Mouse (Mus musculus) frontal cortex, adult 2 months (tissue): ENCODE results near the gene Atp6v0c. TPM values are rescaled to one million over a fixed set of nuclear protein-coding genes. Genes with fewer than 3 reads are reported as not detected.

Experiments
- DNase-seq, 2 experiments: peaks; one replicate each; pipeline ENCODE4 v3.0.0; 2022; ENCODE audit warnings: low spot score in 1 of 2; ENCODE audit errors: extremely low spot score in 1 of 2
- polyA plus RNA-seq: library from polyadenylated mRNA; depleted of rRNA; stranded (reverse); fragments of >200 nt; gene quantifications from 2 replicates; pipeline ENCODE4 v1.2.3, GENCODE M21; 2012; rRNA removed

The Atp6v0c gene
- 2,732 and 2,987 TPM in 2 replicates for polyA plus RNA-seq

GRCm38 (mm10) chr17:24169317-24170065 is at the start of gene Atp6v0c:
Gene Atp6v0c (minus strand): TSS chr17:24169702.
- DNase-seq: peak; percentile 92 to 97

DNA sequence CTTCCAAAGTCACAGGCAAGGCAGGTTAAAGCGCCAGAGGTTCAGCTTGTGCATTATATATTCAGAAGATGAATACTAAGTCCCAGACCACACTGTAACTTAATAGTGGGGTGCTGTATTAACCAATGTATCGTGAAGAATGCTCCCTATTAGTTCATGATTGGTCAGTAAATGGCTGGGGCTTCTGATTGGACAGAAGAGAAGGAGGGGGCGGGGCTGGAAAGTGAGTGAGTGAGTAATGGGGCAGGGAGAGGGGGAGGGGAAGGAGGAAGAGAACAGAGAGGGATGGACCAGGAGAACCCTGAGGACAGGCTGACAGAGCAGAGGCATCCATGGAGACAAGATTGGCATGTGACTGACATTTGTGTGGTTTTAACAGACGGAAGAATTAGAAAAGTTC is 47.3 kb upstream of the Atp6v0c start:
- DNase-seq: no peak

GRCm38 (mm10) chr17:24213186-24213585 is 43.7 kb upstream of the Atp6v0c start:
- DNase-seq: no peak

DNA sequence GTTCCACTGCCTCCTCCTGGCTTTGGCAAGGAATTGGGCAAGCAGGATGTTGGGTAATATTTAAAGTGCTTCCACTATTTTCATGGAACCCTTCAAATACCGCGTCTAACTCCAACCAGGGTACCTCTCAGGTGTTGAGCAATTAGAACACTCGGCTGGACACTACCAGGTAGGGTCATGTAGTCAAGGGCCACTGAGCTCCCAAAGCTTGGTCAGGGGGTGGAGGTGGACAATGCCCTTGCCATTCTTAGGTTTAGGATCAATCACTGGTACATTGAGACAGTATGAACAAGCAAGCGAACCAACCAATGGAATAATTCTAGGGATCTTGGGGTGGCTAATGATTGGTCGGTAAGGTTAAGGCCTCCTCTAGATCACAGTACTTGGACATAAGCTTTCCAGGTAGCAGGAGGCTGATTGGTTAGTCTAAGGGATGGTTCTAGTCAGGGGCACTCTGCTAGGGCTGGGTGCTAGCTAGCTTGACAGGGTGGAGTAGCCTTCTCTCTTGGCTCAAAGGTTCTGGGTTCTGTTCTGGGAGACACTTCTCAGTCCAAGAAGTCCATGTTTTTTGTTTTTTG is 43.0 kb upstream of the Atp6v0c start:
- no peak for DNase-seq

DNA sequence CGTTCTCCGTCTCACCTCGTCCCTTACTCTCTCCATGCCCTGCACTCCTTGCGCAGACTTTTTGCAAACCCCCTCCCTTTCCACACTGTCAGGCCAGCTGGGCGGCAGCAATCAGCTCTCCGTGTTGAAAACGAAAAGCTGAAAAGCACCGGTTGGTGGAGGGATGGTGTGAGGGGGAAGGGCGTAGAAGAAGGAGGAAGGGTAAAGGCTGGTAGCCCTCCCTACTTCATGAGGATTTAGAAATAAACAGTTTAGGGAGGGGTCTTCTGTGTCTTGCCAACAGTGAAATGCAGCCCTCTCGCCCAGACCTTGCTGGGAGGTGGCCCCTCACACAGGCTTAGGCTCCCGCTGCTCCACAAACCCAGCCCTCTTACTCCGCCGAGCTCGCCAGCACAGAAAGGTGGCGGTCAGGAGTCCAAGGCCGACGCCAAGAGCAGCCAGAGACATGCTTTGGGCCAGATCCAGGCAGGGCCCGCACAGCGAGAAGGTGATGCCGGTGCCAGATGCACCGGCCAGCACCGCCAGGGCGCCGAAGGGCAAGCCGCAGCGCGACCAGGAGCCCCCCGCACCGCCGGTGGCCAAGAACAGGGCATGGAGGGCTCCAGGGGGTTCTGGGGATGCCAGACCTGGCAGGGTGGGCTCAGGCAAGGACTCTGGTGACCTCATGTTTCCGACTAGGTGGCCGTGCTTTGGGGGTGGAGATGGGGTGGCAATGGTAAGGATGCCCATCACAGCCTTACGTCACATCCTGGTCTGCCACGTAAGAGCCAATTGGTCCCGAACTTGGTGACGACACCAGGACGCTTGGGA is 42.3 kb upstream of the Atp6v0c start:
- DNase-seq: peak; percentile 86 to 92

DNA sequence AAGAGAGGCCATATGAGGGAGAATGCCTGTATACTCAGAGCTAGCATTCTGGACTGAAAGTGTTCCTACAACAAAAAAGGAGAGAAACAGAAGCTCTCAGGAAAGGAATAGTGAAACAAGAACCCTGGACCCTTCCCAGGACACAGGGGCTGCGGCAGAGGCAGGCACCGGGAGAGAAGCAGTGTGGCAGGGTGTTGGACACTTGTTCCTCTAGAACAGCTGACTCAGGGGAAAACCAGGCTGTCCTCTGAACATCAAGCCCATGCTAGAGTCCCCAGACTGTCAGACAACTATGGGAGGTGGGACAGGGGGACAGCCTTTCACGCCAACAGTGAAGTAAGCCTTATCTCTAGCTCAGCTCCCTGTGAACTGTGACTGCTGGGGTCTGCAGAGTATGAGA is 41.1 kb upstream of the Atp6v0c start:
- no peak for DNase-seq

DNA sequence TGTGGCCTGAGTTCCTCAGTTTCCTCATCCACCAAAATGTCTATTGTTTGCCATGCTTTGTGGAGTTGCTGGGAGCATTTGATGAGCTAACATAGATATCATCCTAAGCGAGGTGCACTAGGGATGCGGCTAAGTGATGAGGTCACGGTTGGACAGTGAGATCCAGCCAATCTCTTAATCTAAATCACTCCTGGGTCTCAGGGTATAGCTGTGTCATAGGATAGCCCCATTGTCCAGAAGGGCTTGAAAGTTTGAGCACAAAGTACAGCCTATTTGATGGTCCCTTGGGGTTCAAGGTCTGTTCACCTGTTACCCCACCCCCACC is 40.4 kb upstream of the Atp6v0c start:
- no peak for DNase-seq

DNA sequence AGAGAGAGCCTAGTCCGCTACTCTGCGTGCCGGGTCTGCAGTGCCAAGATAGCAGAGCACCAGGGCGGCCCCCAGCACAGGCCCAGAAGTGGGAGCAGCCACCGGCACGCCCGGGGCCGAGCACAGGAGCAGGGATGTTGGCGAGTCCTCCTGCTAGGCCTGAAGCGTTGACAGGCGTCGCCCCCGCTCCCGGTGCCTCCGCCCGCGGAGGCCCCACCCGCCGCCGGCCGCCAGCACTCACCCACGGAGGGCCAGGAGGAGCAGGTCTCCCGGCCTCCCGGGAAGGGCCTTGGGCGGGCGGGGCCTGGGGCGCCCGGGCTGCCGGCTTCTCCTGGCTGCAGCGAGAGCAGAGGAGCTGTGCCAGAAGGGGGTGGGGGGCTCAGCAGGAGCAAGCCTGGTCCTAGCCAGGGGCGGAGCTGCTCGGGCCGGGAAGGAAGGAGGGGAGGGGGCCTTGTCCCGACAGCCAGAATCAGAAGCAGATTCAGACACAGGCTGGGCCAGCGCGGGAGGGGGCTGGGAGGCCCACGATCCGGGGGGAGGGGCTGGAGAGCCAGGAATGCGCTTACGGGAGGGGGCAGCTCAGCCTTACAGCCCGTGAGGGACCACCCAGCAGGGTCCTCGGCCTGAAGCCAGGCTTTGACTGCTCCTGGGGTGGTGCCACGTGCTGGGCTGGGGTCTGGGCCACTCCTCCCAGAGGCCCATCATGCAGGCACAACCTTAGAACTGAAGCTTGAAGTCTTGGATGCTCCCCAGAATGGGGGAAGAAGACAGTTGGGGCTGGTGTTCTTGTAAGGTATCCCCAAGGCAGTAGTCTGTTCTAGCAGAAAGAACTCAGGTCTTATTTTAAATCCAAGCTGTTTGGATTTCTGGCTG is 39.8 kb upstream of the Atp6v0c start, which contains the start of gene Ntn3:
Ntn3 (minus strand) TSS at position 489 of the 873 bp plus-strand sequence.
- peak in 1 of 2 experiments; percentile 44 for DNase-seq

DNA sequence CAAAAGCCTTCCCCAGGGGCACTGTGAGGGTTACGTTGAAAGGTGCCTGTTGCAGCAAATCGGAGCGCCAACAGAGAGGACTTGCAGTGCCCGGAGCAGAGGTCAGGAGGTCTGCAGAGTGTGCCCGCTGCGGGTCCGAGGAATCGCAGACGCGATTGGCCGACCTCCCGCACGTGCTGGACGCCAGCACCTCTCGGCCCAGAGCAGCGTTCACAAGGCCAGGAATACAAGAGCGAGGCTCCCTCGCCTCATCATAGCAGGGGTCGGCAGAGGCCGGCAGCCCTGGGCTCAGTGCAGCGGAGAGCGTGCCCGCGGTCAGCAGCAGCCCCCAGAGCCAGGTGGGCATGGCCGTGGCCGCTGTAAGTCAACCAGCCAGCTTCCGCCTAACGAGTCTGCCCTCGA is 39.1 kb upstream of the Atp6v0c start:
- DNase-seq: no peak

DNA sequence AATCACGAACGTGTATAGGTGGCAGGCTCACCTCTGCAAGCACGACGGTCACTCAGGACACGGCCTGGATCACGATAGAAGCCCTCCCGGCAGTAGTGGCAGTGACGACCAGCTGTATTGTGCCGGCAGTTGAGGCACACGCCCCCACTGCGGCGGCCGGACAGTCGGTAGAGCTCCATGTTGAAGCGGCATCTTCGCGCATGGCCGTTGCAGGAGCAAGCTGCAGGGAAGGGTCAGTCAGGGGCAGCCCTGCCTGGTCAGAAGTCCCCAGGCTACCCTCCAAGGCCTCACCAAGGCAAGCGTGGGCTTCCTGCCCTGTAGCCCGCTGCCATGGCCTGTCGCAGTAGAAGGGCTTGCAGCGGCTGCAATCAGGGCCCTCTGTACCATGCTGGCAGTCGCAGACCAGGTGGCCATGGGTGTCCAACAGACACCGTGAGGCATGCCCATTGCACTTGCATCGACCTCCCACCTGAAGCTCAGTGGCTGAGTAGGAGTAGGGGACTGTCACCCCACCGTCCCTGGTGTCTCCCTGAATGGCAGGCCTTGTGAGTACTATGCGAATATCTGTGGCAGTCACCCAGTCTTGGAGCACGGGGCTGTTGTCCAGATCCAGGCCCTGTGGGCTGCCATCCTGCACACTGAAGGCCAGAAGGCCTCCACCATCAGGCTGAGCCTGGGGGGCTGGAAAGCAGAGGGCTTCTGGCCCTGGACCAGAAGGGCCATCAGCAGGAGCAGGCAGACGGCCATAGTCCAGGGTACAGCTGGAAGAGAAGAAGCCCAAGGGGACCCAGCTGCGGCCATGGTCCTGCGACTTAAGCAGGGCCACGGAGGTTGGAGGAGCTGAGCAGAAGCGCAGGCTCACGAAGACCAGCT is 38.5 kb upstream of the Atp6v0c start:
- DNase-seq: no peak

DNA sequence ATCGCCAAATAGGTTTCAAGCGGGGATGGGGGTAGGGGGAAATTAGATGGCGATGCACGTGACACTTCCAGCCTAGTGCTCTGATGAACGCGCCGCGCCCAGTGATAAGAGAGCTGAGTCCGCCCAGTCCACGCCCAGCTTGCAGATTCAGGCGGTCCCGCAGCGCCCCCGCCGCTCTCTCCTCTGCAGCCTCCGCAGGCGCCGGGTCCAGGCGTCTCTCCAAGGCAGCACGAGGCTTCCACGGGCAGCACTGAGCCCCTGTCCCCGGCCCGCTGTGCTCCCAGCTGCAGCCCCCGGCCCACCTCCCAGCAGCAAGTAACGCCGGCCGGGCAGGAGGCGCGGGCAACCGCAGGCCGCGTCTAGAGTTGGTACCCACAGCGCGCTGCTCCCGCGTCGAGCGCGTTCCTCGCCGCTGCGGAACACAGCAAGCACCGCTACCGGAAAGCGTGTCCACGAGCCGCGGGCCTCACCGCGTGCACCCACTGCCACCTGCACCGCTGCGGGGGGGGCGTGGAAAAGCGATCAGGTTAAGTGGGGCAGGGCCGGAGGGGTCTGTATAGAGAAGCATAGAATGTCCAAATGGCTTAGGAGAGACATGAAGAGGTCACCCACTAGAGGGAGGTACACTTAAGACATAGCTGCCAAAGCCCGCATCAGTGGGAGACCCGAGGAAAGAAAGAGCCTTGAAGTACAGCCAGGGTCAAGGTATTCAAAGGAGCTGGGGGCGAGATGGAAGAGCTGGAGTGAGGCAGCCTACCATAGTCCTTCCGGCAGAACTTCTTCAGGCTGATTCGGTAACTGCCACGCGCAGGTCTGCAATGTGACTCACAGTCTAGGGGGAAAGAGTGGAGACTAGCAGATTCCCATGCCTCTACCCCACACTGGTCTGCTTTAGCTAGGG is 37.2 kb upstream of the Atp6v0c start:
- DNase-seq: peak in 1 of 2 experiments; percentile 79

DNA sequence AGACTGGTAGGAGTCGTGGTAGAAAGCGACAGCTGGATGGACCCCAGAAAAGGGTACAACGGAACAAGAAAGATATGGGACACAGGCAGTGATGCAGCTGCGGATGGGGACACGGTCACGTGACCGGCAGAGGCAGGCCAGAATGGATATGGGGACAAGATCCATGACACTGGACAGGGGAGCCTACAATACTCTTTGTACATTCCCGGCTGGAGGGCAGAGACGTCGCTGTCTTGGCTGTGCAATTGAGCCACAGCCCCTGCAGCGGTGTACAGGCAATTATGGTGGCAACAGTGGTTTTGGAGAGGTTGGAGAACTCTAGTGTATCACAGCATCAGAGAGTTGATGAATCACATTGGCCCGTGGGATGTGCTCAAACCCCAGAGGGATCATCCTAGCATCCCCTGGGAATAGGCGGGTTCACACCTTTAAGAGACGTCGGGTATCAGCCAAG is 36.4 kb upstream of the Atp6v0c start:
- peak in 1 of 2 experiments; percentile 57 for DNase-seq

- peak; percentile 84 to 95 for DNase-seq
Observed at GRCm38 (mm10) chr17:24205284-24205888, 35.9 kb upstream of the Atp6v0c start, which contains the start of gene Tbc1d24. Gene Tbc1d24 (minus strand): TSS chr17:24205562.

GRCm38 (mm10) chr17:24204846-24205245 is 35.3 kb upstream of the Atp6v0c start:
- DNase-seq: no peak

GRCm38 (mm10) chr17:24203611-24204534 is 34.4 kb upstream of the Atp6v0c start:
- no peak for DNase-seq

- DNase-seq: no peak
Observed at GRCm38 (mm10) chr17:24203068-24203467, 33.6 kb upstream of the Atp6v0c start.

DNA sequence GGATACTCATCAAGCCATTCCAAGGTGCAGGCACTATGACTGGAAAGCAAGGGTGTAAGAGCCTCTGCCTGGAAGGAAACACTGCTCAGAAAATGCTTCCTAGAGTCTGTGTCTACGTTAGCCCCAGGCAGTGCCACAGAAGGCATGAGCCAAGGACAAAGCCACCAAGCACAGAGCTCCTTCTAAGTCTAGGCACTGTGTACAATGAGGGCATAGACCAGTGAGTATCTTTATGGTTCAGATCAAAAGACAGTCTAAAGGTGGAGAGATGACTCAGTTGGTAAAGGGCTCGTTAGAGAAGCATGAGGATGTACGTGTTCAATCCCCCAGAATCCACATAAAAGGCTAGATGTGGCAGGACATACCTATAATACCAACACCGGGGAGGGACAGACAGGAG is 31.6 kb upstream of the Atp6v0c start:
- no peak for DNase-seq
